1 mouse cellular context compared by ENCODE assay signal in genomic region chr16:17921325-17922162, GRCm38 (mm10).
TF ChIP-seq lines count a peak whose summit lies in the region.

No protein-coding gene starts in this region.

TF ChIP-seq in MEL, 35 proteins besides CTCF, POLR2A, EP300 and RAD21 (continued from another document):
- TF ChIP-seq MEF2A (IDR thresholded peaks at IDR 0.05; ENCODE audit: extremely low read depth, insufficient replicate concordance, low read depth, low read length, poor library complexity, severe bottlenecking): no peak
- peak; percentile 91 for TF ChIP-seq SIN3A (IDR thresholded peaks at IDR 0.05; ENCODE audit: low read length)
- peak; percentile 90 for TF ChIP-seq ZMIZ1 (IDR thresholded peaks at IDR 0.05; ENCODE audit: low read depth, low read length)
- peak; percentile 70; the same call in 1 of the 2 replicates for TF ChIP-seq MXI1 (IDR thresholded peaks at IDR 0.05; ENCODE audit: low read depth, low read length)
- peak; percentile 89 for TF ChIP-seq NRF1 (IDR thresholded peaks at IDR 0.05; ENCODE audit: insufficient read depth, low read depth, low read length, poor library complexity, severe bottlenecking)
- TF ChIP-seq POLR2AphosphoS5 (IDR thresholded peaks at IDR 0.05; ENCODE audit: borderline replicate concordance, low read depth, low read length): no peak
- 0 out of 2 replicates have a peak, but pooled peaks have one; percentile 23 for TF ChIP-seq MYB (IDR thresholded peaks at IDR 0.05; ENCODE audit: low read depth, low read length)
- no peak for TF ChIP-seq UBTF (IDR thresholded peaks at IDR 0.05; ENCODE audit: borderline replicate concordance, insufficient read depth, low read depth, low read length)
- TF ChIP-seq USF2 (IDR thresholded peaks at IDR 0.05; ENCODE audit: borderline replicate concordance in 1 of 2, insufficient read depth in 1 of 2, low read depth in 1 of 2, low read length in 2 of 2): no peak
- 0 out of 2 replicates have a peak, but pooled peaks have one; percentile 15 for TF ChIP-seq GATA1 (IDR thresholded peaks at IDR 0.05; ENCODE audit: low read depth, low read length)
- TF ChIP-seq RCOR1 (IDR thresholded peaks at IDR 0.05; ENCODE audit: low read depth, low read length): no peak
- TF ChIP-seq ZC3H11A (IDR thresholded peaks at IDR 0.05; ENCODE audit: low read depth, low read length): no peak
- no peak; the same call in 1 of the 2 replicates for TF ChIP-seq CHD1 (IDR thresholded peaks at IDR 0.05; ENCODE audit: low read depth, low read length)
- peak; percentile 62 for TF ChIP-seq ELF1 (IDR thresholded peaks at IDR 0.05; ENCODE audit: low read depth, low read length)
- TF ChIP-seq MAFK (IDR thresholded peaks at IDR 0.05; ENCODE audit: borderline replicate concordance, low read depth, low read length): no peak
- no peak for TF ChIP-seq ZNF384 (IDR thresholded peaks at IDR 0.05; ENCODE audit: low read depth, low read length)
- TF ChIP-seq POLR2AphosphoS2 (IDR thresholded peaks at IDR 0.05; ENCODE audit: low read length): peak; percentile 77
- TF ChIP-seq GABPA (IDR thresholded peaks at IDR 0.05; ENCODE audit: low read depth, low read length): peak; percentile 67; the same call in 1 of the 2 replicates
- TF ChIP-seq SMC3 (IDR thresholded peaks at IDR 0.05; ENCODE audit: low read depth, low read length): 0 out of 2 replicates have a peak, but pooled peaks have one; percentile 1
- peak; percentile 73 for TF ChIP-seq TCF12 (IDR thresholded peaks at IDR 0.05; ENCODE audit: low read depth, low read length)
- TF ChIP-seq HCFC1 (IDR thresholded peaks at IDR 0.05; ENCODE audit: low read depth, low read length): peak; percentile 93
- no peak for TF ChIP-seq E2F4 (IDR thresholded peaks at IDR 0.05; ENCODE audit: borderline replicate concordance, low read depth, low read length)
- TF ChIP-seq USF1 (IDR thresholded peaks at IDR 0.05; ENCODE audit: low read depth, low read length): peak; percentile 86
- peak; percentile 69 for TF ChIP-seq ETS1 (IDR thresholded peaks at IDR 0.05; ENCODE audit: low read depth, low read length)
- peak; percentile 40; the same call in 1 of the 2 replicates for TF ChIP-seq BHLHE40 (IDR thresholded peaks at IDR 0.05; ENCODE audit: borderline replicate concordance, low read depth, low read length)
- TF ChIP-seq MYC (IDR thresholded peaks at IDR 0.05; ENCODE audit: low read depth, low read length): peak; percentile 92
- TF ChIP-seq TAL1 (IDR thresholded peaks at IDR 0.05; ENCODE audit: low read length): 0 out of 2 replicates have a peak, but pooled peaks have one; percentile 21
- peak; percentile 77 for TF ChIP-seq KAT2A (conservative IDR thresholded peaks at IDR 0.05; ENCODE audit: low read depth, low read length)
- no peak; the same call in none of the 2 replicates for TF ChIP-seq MAX (IDR thresholded peaks at IDR 0.05; ENCODE audit: low read length)
- peak; percentile 93 for TF ChIP-seq TBP (IDR thresholded peaks at IDR 0.05; ENCODE audit: low read depth, low read length)
TF ChIP-seq in MEL: peak in this region for 21.
